Mouse (Mus musculus): ENCODE results near the gene Abtb2. TPM values are rescaled to one million over a fixed set of nuclear protein-coding genes. Genes with fewer than 3 reads are reported as not detected.
A peak's percentile ranks its signal among the peaks of the same experiment; 100 is the strongest.

Abtb2 gene
- polyA plus RNA-seq, 1 experiment from 2014 or later: 13.2 TPM

GRCm38 (mm10) chr2:103731423-103731822, 165.3 kb downstream of the Abtb2 start:
- no peaks in the 10 kb centered on the region for H3K4me1 ChIP-seq (replicated peaks)
- no peak for ATAC-seq (ENCODE audit: low FRiP score, low read depth)
- no peak overlapping the region for H3K27ac ChIP-seq (replicated peaks)
- no peaks in the 10 kb centered on the region for H3K27me3 ChIP-seq
- no peak overlapping the region for H3K4me2 ChIP-seq
- H3K9me3 ChIP-seq: no peaks in the 10 kb centered on the region
- no peak overlapping the region for H3K4me3 ChIP-seq
- WGBS: 89% methylated on average over 6 of the region's 6 CpGs
- peaks cover 45% of the 10 kb centered on the region for H3K36me3 ChIP-seq
- H3K9ac ChIP-seq: no peak overlapping the region

- Histone ChIP-seq H3K4me2 (no peak overlapping the region), H3K27me3 (no peaks in the 10 kb centered on the region), H3K27ac (replicated peaks) (no peak overlapping the region), H3K9ac (no peak overlapping the region), H3K36me3 (peaks cover 32% of the 10 kb centered on the region), H3K4me1 (replicated peaks) (no peaks in the 10 kb centered on the region), H3K4me3 (no peak overlapping the region), H3K9me3 (no peaks in the 10 kb centered on the region)
- ATAC-seq (ENCODE audit: low FRiP score, low read depth): no peak
- WGBS: 95% methylated on average over 6 of the region's 6 CpGs
These were observed 176.7 kb downstream of the Abtb2 start for GRCm38 (mm10) chr2:103742821-103743220.

- no peak overlapping the region for H3K9ac ChIP-seq
- ATAC-seq (ENCODE audit: low FRiP score, low read depth): no peak
- no peaks in the 10 kb centered on the region for H3K27me3 ChIP-seq
- no peaks in the 10 kb centered on the region for H3K9me3 ChIP-seq
- WGBS: 82% methylated on average over 2 of the region's 2 CpGs
- H3K4me2 ChIP-seq: no peak overlapping the region
- no peak overlapping the region for H3K4me3 ChIP-seq
- H3K36me3 ChIP-seq: peaks cover 37% of the 10 kb centered on the region
- no peak overlapping the region for H3K27ac ChIP-seq (replicated peaks)
- no peaks in the 10 kb centered on the region for H3K4me1 ChIP-seq (replicated peaks)
These were observed 177.4 kb downstream of the Abtb2 start for GRCm38 (mm10) chr2:103743536-103743935.

GRCm38 (mm10) chr2:103743988-103744387, 177.9 kb downstream of the Abtb2 start:
- no peak; the same call in 1 of the 2 replicates for ATAC-seq (ENCODE audit: low FRiP score, low read depth)
- no peaks in the 10 kb centered on the region for H3K27me3 ChIP-seq
- H3K36me3 ChIP-seq: peaks cover 35% of the 10 kb centered on the region
- H3K27ac ChIP-seq (replicated peaks): no peak overlapping the region
- H3K9me3 ChIP-seq: no peaks in the 10 kb centered on the region
- no peak overlapping the region for H3K4me3 ChIP-seq
- H3K9ac ChIP-seq: no peak overlapping the region
- 84% methylated on average over 7 of the region's 7 CpGs for WGBS
- no peaks in the 10 kb centered on the region for H3K4me1 ChIP-seq (replicated peaks)
- H3K4me2 ChIP-seq: no peak overlapping the region

GRCm38 (mm10) chr2:103745481-103745880, 179.4 kb downstream of the Abtb2 start:
- no peaks in the 10 kb centered on the region for H3K27me3 ChIP-seq
- H3K36me3 ChIP-seq: peaks cover 38% of the 10 kb centered on the region
- no peak overlapping the region for H3K9ac ChIP-seq
- no peaks in the 10 kb centered on the region for H3K9me3 ChIP-seq
- 82% methylated on average over 5 of the region's 5 CpGs for WGBS
- no peak for ATAC-seq (ENCODE audit: low FRiP score, low read depth)
- no peak overlapping the region for H3K4me3 ChIP-seq
- H3K27ac ChIP-seq (replicated peaks): no peak overlapping the region
- H3K4me1 ChIP-seq (replicated peaks): no peaks in the 10 kb centered on the region
- no peak overlapping the region for H3K4me2 ChIP-seq

GRCm38 (mm10) chr2:103746096-103746495, 180.0 kb downstream of the Abtb2 start:
- H3K27me3 ChIP-seq: no peaks in the 10 kb centered on the region
- no peaks in the 10 kb centered on the region for H3K9me3 ChIP-seq
- peaks cover 42% of the 10 kb centered on the region for H3K36me3 ChIP-seq
- no peak overlapping the region for H3K4me2 ChIP-seq
- no peak overlapping the region for H3K4me3 ChIP-seq
- no peaks in the 10 kb centered on the region for H3K4me1 ChIP-seq (replicated peaks)
- H3K9ac ChIP-seq: no peak overlapping the region
- H3K27ac ChIP-seq (replicated peaks): no peak overlapping the region
- WGBS: 83% methylated on average over 2 of the region's 2 CpGs
- ATAC-seq (ENCODE audit: low FRiP score, low read depth): no peak

GRCm38 (mm10) chr2:103746761-103747160, 180.7 kb downstream of the Abtb2 start:
- Histone ChIP-seq H3K4me3 (no peak overlapping the region), H3K9me3 (no peaks in the 10 kb centered on the region), H3K36me3 (peaks cover 44% of the 10 kb centered on the region), H3K4me1 (replicated peaks) (no peaks in the 10 kb centered on the region), H3K27me3 (no peaks in the 10 kb centered on the region), H3K27ac (replicated peaks) (no peak overlapping the region), H3K9ac (no peak overlapping the region), H3K4me2 (no peak overlapping the region)
- WGBS: 92% methylated on average over 2 of the region's 2 CpGs
- no peak for ATAC-seq (ENCODE audit: low FRiP score, low read depth)

- Histone ChIP-seq H3K4me3 (no peak overlapping the region), H3K27ac (replicated peaks) (no peak overlapping the region), H3K36me3 (peaks cover 48% of the 10 kb centered on the region), H3K9me3 (no peaks in the 10 kb centered on the region), H3K4me1 (replicated peaks) (no peaks in the 10 kb centered on the region), H3K27me3 (no peaks in the 10 kb centered on the region), H3K9ac (no peak overlapping the region), H3K4me2 (no peak overlapping the region)
- ATAC-seq (ENCODE audit: low FRiP score, low read depth): no peak
- WGBS: 94% methylated on average over 9 of the region's 9 CpGs
These were observed 181.8 kb downstream of the Abtb2 start for GRCm38 (mm10) chr2:103747891-103748290.

- ATAC-seq (ENCODE audit: low FRiP score, low read depth): no peak
- 93% methylated on average over 3 of the region's 3 CpGs for WGBS
- H3K4me1 ChIP-seq (replicated peaks): no peaks in the 10 kb centered on the region
These were observed 183.0 kb downstream of the Abtb2 start for GRCm38 (mm10) chr2:103749091-103749490.

GRCm38 (mm10) chr2:103751771-103752170, 185.7 kb downstream of the Abtb2 start:
- Histone ChIP-seq H3K4me3 (no peak overlapping the region), H3K4me1 (replicated peaks) (no peaks in the 10 kb centered on the region), H3K27ac (replicated peaks) (no peak overlapping the region), H3K9ac (no peak overlapping the region), H3K27me3 (no peaks in the 10 kb centered on the region), H3K36me3 (peaks cover 61% of the 10 kb centered on the region), H3K9me3 (no peaks in the 10 kb centered on the region), H3K4me2 (no peak overlapping the region)
- 97% methylated on average over 6 of the region's 6 CpGs for WGBS
- ATAC-seq (ENCODE audit: low FRiP score, low read depth): no peak

More at GRCm38 (mm10) chr2:103749091-103749490, 183.0 kb downstream of the Abtb2 start:
- Histone ChIP-seq H3K36me3 (peaks cover 51% of the 10 kb centered on the region), H3K9ac (no peak overlapping the region), H3K4me2 (no peak overlapping the region), H3K9me3 (no peaks in the 10 kb centered on the region), H3K27ac (replicated peaks) (no peak overlapping the region), H3K27me3 (no peaks in the 10 kb centered on the region), H3K4me3 (no peak overlapping the region)

- no peak overlapping the region for H3K9ac ChIP-seq
- WGBS: 95% methylated on average over 3 of the region's 3 CpGs
- H3K9me3 ChIP-seq: no peaks in the 10 kb centered on the region
- peaks cover 48% of the 10 kb centered on the region for H3K36me3 ChIP-seq
- H3K4me3 ChIP-seq: no peak overlapping the region
- no peaks in the 10 kb centered on the region for H3K27me3 ChIP-seq
- no peak overlapping the region for H3K4me2 ChIP-seq
- no peak for ATAC-seq (ENCODE audit: low FRiP score, low read depth)
- no peak overlapping the region for H3K27ac ChIP-seq (replicated peaks)
- H3K4me1 ChIP-seq (replicated peaks): peaks cover 2% of the 10 kb centered on the region
These were observed 188.5 kb downstream of the Abtb2 start for GRCm38 (mm10) chr2:103754614-103755013.

GRCm38 (mm10) chr2:103755458-103756085, 189.5 kb downstream of the Abtb2 start:
- WGBS: 87% methylated on average over 9 of the region's 9 CpGs
- no peaks in the 10 kb centered on the region for H3K9me3 ChIP-seq
- ATAC-seq (ENCODE audit: low FRiP score, low read depth): no peak

GRCm38 (mm10) chr2:103760421-103760820, 194.3 kb downstream of the Abtb2 start:
- under 1% methylated on average over 12 of the region's 12 CpGs for WGBS
- Histone ChIP-seq H3K9ac (peak overlapping the region; percentile 58), H3K27ac (replicated peaks) (peak overlapping the region; percentile 74), H3K36me3 (peaks cover 12% of the 10 kb centered on the region), H3K27me3 (no peaks in the 10 kb centered on the region), H3K4me3 (peak overlapping the region; percentile 66), H3K9me3 (no peaks in the 10 kb centered on the region), H3K4me2 (peak overlapping the region; percentile 75), H3K4me1 (replicated peaks) (peaks cover 20% of the 10 kb centered on the region)
- ATAC-seq (ENCODE audit: low FRiP score, low read depth): peak; percentile 9; the same call in 1 of the 2 replicates

More at GRCm38 (mm10) chr2:103755458-103756085, 189.5 kb downstream of the Abtb2 start:
- no peak overlapping the region for H3K27ac ChIP-seq (replicated peaks)
- H3K9ac ChIP-seq: no peak overlapping the region
- H3K4me2 ChIP-seq: no peak overlapping the region
- peaks cover 42% of the 10 kb centered on the region for H3K36me3 ChIP-seq
- H3K27me3 ChIP-seq: no peaks in the 10 kb centered on the region
- peaks cover 10% of the 10 kb centered on the region for H3K4me1 ChIP-seq (replicated peaks)
- H3K4me3 ChIP-seq: no peak overlapping the region

Data from hindbrain, embryonic 15.5 days (tissue).